Mouse (Mus musculus): ENCODE measurements around the gene Osbpl10.

DNA sequence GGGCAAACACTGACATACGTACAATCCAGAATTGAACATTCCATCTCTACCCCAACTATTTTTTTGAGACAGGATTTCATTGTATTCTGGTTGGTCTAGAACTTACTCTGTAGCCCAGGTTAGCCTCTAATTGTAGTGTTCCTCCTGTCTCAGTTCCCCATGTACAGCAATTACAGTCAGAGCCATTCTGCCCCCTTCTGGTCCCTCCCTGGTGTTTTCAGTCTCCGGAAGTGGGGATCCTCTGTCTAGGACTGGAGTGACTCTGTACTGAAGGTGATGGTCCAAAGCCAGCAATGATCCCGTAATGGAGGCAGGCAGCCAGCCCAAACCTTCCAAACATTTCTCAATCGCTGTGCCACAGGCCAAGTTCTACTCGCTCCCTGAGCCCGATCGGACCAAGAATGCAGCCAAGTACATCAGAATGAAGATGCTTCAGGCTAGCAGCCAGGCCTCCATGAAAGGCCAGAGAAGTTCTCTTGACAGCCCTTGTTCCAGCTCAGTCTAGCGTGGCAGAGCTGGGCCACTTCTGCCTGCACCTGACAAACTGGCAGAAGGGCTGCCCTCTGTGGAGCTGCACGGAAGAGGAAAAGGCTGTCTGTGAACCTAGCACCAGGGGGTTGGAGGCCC, 47.8 kb upstream of the Osbpl10 start:
- TF ChIP-seq POLR2A (IDR thresholded peaks at IDR 0.05; ENCODE audit: borderline replicate concordance, control insufficient read depth, low read depth, low read length) (no peak), CTCF (IDR thresholded peaks at IDR 0.05; ENCODE audit: control insufficient read depth, insufficient read depth, low read length) (no peak)

All from bone marrow, adult 2 months (tissue).